Mouse (Mus musculus) CH12.LX (cell line): Measurements from ENCODE around the gene Notch1. TPM values are rescaled to one million over a fixed set of nuclear protein-coding genes. Genes with fewer than 3 reads are reported as not detected.

Source experiments
- DNase-seq: peaks from one replicate; pipeline ENCODE4 v3.0.0-alpha.2; 2013; ENCODE audit errors: extremely low read depth
- H3K27ac ChIP-seq: 2 replicates; pipeline ENCODE4 v1.5.1; 2012; ENCODE audit warnings: low read depth, mild to moderate bottlenecking, control low read depth, moderate library complexity; ENCODE audit not compliant: insufficient read depth
- H3K27me3 ChIP-seq: replicated peaks from 2 replicates; pipeline ENCODE3; 2012; ENCODE audit warnings: inconsistent platforms
- H3K36me3 ChIP-seq, 2 experiments: replicated peaks in 1 of 2; 2 replicates each; pipeline versions ENCODE3 to v1.6.1; 2012; ENCODE audit warnings: inconsistent platforms in 1 of 2, low read length in 1 of 2, mild to moderate bottlenecking in 1 of 2, mixed read lengths in 1 of 2, moderate library complexity in 1 of 2; ENCODE audit not compliant: control insufficient read depth in 1 of 2, insufficient read depth in 1 of 2
- H3K4me1 ChIP-seq, 2 experiments: 2 replicates each; pipeline ENCODE4 v1.6.1; 2012; ENCODE audit warnings: inconsistent platforms in 1 of 2, moderate library complexity in 1 of 2; ENCODE audit not compliant: insufficient read depth in 2 of 2, control insufficient read depth in 1 of 2
- H3K4me2 ChIP-seq: 2 replicates; pipeline ENCODE4 v1.6.1; 2012; ENCODE audit warnings: low read depth, mild to moderate bottlenecking, control low read depth; ENCODE audit not compliant: poor library complexity, insufficient read depth, severe bottlenecking
- H3K4me3 ChIP-seq, 3 experiments: fragments of 150-350 bp in 1 of 3; sonication (generic) in 1 of 3; replicated peaks in 1 of 3; 2 replicates each; pipeline versions ENCODE3 to v1.5.1; 2011 to 2012; ENCODE audit warnings: low read depth in 2 of 3, low read length in 2 of 3, mild to moderate bottlenecking in 2 of 3, moderate library complexity in 2 of 3, control low read depth in 1 of 3, improper control_type of control experiment in 1 of 3, inconsistent platforms in 1 of 3, mixed read lengths in 1 of 3; ENCODE audit not compliant: poor library complexity in 1 of 3
- H3K79me2 ChIP-seq: replicated peaks from 2 replicates; pipeline ENCODE4 v1.6.1; 2012; ENCODE audit warnings: mild to moderate bottlenecking, moderate library complexity; ENCODE audit not compliant: control insufficient read depth, poor library complexity, insufficient read depth, severe bottlenecking; ENCODE audit errors: extremely low read depth
- H3K9ac ChIP-seq: 2 replicates; pipeline ENCODE4 v1.6.1; 2012; ENCODE audit warnings: low read depth, mild to moderate bottlenecking, control low read depth, moderate library complexity; ENCODE audit not compliant: insufficient read depth
- H3K9me3 ChIP-seq: replicated peaks from 2 replicates; pipeline ENCODE3; 2012; ENCODE audit warnings: low read length, inconsistent platforms, mixed read lengths
- CHD1 ChIP-seq: IDR thresholded peaks from 2 replicates; pipeline ENCODE4 v1.6.1; 2012; ENCODE audit warnings: low read depth, low read length, improper control_type of control experiment, inconsistent platforms
- CTCF ChIP-seq, 2 experiments: IDR thresholded peaks in 1 of 2; conservative IDR thresholded peaks in 1 of 2; 2 replicates each; pipeline ENCODE4 v1.5.1; 2011 to 2012; ENCODE audit warnings: low read depth in 2 of 2, low read length in 2 of 2, improper control_type of control experiment in 1 of 2, inconsistent platforms in 1 of 2, mild to moderate bottlenecking in 1 of 2, moderate library complexity in 1 of 2
- E2F4 ChIP-seq: IDR thresholded peaks from 2 replicates; pipeline ENCODE4 v1.6.1; 2011; ENCODE audit warnings: low read depth, low read length, improper control_type of control experiment; ENCODE audit not compliant: insufficient replicate concordance
- ELF1 ChIP-seq: IDR thresholded peaks from 2 replicates; pipeline ENCODE4 v1.6.1; 2014; ENCODE audit warnings: low read depth, mild to moderate bottlenecking, inconsistent platforms, low read length, improper control_type of control experiment
- GABPA ChIP-seq: IDR thresholded peaks from 2 replicates; pipeline ENCODE4 v1.6.1; 2012; ENCODE audit warnings: low read depth, low read length, improper control_type of control experiment, inconsistent platforms; ENCODE audit not compliant: insufficient replicate concordance
- IRF4 ChIP-seq: IDR thresholded peaks from 2 replicates; pipeline ENCODE4 v1.6.1; 2014; ENCODE audit warnings: low read depth, mild to moderate bottlenecking, inconsistent platforms, low read length, improper control_type of control experiment
- JUN ChIP-seq: IDR thresholded peaks from 2 replicates; pipeline ENCODE4 v1.6.1; 2011; ENCODE audit warnings: low read depth, mild to moderate bottlenecking, low read length, improper control_type of control experiment, moderate library complexity; ENCODE audit not compliant: insufficient read depth
- KAT2A ChIP-seq: IDR thresholded peaks from 2 replicates; pipeline ENCODE4 v1.6.1; 2012; ENCODE audit warnings: low read length, improper control_type of control experiment, inconsistent platforms; ENCODE audit not compliant: insufficient replicate concordance
- MAX ChIP-seq: IDR thresholded peaks from 2 replicates; pipeline ENCODE4 v1.6.1; 2011; ENCODE audit warnings: low read length, improper control_type of control experiment
- MEF2A ChIP-seq: IDR thresholded peaks from 2 replicates; pipeline ENCODE4 v1.6.1; 2014; ENCODE audit warnings: low read depth, mild to moderate bottlenecking, inconsistent platforms, low read length, improper control_type of control experiment, borderline replicate concordance
- MYC ChIP-seq: IDR thresholded peaks from 2 replicates; pipeline ENCODE4 v1.6.1; 2011; ENCODE audit warnings: low read depth, mild to moderate bottlenecking, improper control_type of control experiment, low read length
- NELFE ChIP-seq: IDR thresholded peaks from 2 replicates; pipeline ENCODE4 v1.6.1; 2011; ENCODE audit warnings: low read depth, low read length, improper control_type of control experiment
- PAX5 ChIP-seq: IDR thresholded peaks from 2 replicates; pipeline ENCODE4 v1.6.1; 2012; ENCODE audit warnings: low read length, inconsistent platforms, mixed read lengths
- POLR2AphosphoS2 ChIP-seq: IDR thresholded peaks from 2 replicates; pipeline ENCODE4 v1.6.1; 2011; ENCODE audit warnings: low read depth, low read length, improper control_type of control experiment
- SMC3 ChIP-seq: IDR thresholded peaks from 2 replicates; pipeline ENCODE4 v1.6.1; 2011; ENCODE audit warnings: low read depth, low read length, improper control_type of control experiment
- TBP ChIP-seq: conservative IDR thresholded peaks from 2 replicates; pipeline ENCODE4 v1.6.1; 2011; ENCODE audit warnings: low read depth, low read length, improper control_type of control experiment
- TCF12 ChIP-seq: IDR thresholded peaks from 2 replicates; pipeline ENCODE4 v1.6.1; 2014; ENCODE audit warnings: low read depth, mild to moderate bottlenecking, inconsistent platforms, low read length, improper control_type of control experiment
- UBTF ChIP-seq: IDR thresholded peaks from 2 replicates; pipeline ENCODE4 v1.6.1; 2012; ENCODE audit warnings: low read depth, mild to moderate bottlenecking, inconsistent platforms, low read length, improper control_type of control experiment, moderate library complexity
- ZKSCAN1 ChIP-seq: IDR thresholded peaks from 2 replicates; pipeline ENCODE4 v1.6.1; 2012; ENCODE audit warnings: low read depth, inconsistent platforms, low read length, improper control_type of control experiment, borderline replicate concordance
- dilution Hi-C: fragments of 300-500 bp; cut with MboI; formaldehyde crosslinking; loops from 2 replicates; pipeline ENCODE4 v1.14.3; 2020; ENCODE audit warnings: low sequenced_read_pairs; ENCODE audit not compliant: extremely low pct_unique_long_range_greater_than_20kb, extremely low pct_ligation_motif_present
- in situ Hi-C: fragments of 300-500 bp; cut with MboI; formaldehyde crosslinking; loops from 3 replicates; pipeline ENCODE4 v1.14.3; 2019; ENCODE audit warnings: low sequenced_read_pairs, low pct_ligation_motif_present, low pct_unique_long_range_greater_than_20kb, mixed read lengths
- polyA plus RNA-seq: library from polyadenylated mRNA; unstranded; fragments of >175 nt; gene quantifications from 2 replicates; pipeline ENCODE4 v1.2.1, GENCODE M21; 2012; ENCODE audit warnings: low read depth; ENCODE audit not compliant: insufficient read length
- total RNA-seq, 2 experiments: library from RNA; depleted of rRNA; stranded (reverse); fragments of 300-350 nt in 1 of 2; fragments of >200 nt in 1 of 2; gene quantifications; 2 replicates each; pipeline ENCODE4 v1.2.3; 2012 to 2014

The Notch1 gene
- total and polyA plus RNA-seq, 3 experiments = 0.98 to 13.1 (median 3.8) TPM

DNA sequence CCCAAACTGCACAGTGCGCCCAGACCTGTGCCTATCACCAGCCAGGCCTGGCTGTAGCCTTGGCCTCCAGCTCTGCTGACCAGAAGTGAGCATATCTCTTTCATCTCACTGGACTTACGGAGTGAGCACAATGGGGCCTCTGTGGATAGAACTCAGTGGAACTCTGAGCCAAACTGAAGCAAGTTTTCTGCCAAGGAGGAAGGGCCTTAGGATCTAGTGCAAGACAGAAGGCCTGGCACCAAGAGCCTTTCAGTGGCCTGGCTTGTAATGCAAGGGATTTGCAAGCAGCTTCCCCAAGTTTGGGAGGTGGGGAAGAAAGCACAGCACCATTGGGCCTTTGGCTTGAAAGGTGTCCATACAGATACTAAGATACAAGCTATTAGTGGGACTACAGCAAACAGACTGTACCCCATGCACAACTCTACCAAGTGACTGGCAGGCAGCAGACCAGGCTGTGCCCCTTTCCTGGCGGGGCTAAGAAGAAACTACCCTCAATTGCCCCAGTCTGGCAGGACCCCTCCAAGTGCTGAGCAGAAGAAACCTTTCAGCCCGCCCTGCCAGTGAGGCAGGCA is 16.4 kb downstream of the Notch1 start:
- Histone ChIP-seq H3K27ac (no peak overlapping the region), H3K27me3 (peaks cover 20% of the 10 kb centered on the region), H3K36me3 (peaks cover 16 to 52% of the 10 kb centered on the region in 2 experiments), H3K4me3 (no peak overlapping the region), H3K9ac (no peak overlapping the region), H3K4me2 (no peak overlapping the region), H3K4me1 (peaks cover 14 to 29% of the 10 kb centered on the region in 2 experiments), H3K9me3 (no peaks in the 10 kb centered on the region), H3K79me2 (peaks cover 25% of the 10 kb centered on the region)
- in situ Hi-C loops (no loop called here), dilution Hi-C loops (no loop called here)
- TF ChIP-seq MYC (no peak), MAX (no peak), NELFE (no peak), KAT2A (no peak), SMC3 (no peak), GABPA (no peak), UBTF (no peak), PAX5 (no peak), IRF4 (no peak), CHD1 (no peak), E2F4 (no peak), POLR2AphosphoS2 (no peak), MEF2A (no peak), ELF1 (no peak), TBP (no peak), ZKSCAN1 (no peak), TCF12 (no peak)
- no peak for DNase-seq

DNA sequence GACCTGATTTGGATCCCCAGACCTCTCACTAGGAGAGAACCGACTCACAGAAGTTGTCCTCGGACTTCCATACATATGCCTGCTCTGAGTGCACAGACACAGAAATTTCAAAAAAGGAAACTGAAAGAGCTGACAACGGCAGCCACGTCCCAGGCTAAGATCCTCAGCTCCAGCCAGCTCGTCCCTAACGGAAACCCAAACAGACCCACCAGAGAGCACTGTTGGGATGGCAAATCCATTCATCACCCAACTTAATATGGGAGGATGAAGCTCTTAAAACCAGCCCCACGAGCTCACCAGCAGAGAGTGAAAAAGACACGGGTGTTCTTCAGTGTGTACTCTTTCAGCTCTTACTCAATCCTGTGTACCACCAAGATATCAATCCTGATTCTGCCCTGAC is 17.8 kb downstream of the Notch1 start:
- peaks cover 16% of the 10 kb centered on the region for H3K27me3 ChIP-seq
- dilution Hi-C loops = no loop called here
- H3K4me2 ChIP-seq = no peak overlapping the region
- peaks cover 21 to 27% of the 10 kb centered on the region in 2 experiments for H3K4me1 ChIP-seq
- peaks cover 28% of the 10 kb centered on the region for H3K79me2 ChIP-seq
- no peak overlapping the region for H3K27ac ChIP-seq
- in situ Hi-C loops = loop anchor here (5.0 kb wide), 1 partner anchor 46 kb away; no protein-coding TSS in a partner anchor
- peaks cover 21 to 56% of the 10 kb centered on the region in 2 experiments for H3K36me3 ChIP-seq
- H3K4me3 ChIP-seq = no peak overlapping the region
- TF ChIP-seq POLR2AphosphoS2 (no peak), JUN (no peak), NELFE (no peak), CTCF (conservative IDR thresholded peaks at IDR 0.05 in 1 of 2, IDR thresholded peaks at IDR 0.05 in 1 of 2; ENCODE audit: low read depth in 2 of 2, low read length in 2 of 2) (no peak), GABPA (no peak)
- DNase-seq = no peak
- H3K9ac ChIP-seq = no peak overlapping the region
- H3K9me3 ChIP-seq = no peaks in the 10 kb centered on the region
